Mouse (Mus musculus): ENCODE data around the gene Tbc1d21. TPM values are rescaled to one million over a fixed set of nuclear protein-coding genes. Genes with fewer than 3 reads are reported as not detected.

The Tbc1d21 gene
- polyA plus RNA-seq, 1 experiment from 2014 or later = not detected

DNA sequence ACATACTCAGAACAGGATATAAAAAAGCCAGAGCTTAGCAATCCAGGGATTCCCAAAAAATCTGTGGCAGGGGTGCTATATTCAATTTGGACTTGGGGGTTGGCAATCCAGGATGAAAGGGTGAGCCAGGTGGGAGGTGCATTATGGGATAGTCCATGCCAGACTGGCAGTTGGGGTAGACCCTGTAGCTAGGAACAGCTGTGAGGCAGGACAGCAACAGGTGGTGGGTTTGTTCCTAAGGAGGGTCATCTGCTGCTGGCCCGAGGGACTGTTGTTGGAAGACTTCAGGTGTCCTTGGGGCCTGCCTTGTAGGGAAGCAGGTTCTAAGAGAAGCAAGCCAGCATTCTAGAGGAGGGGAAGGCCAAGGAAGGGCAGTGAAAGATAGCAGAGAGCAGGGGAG lies 8.9 kb downstream of the Tbc1d21 start:
- Histone ChIP-seq H3K9ac (replicated peaks; ENCODE audit: low read length) (no peak overlapping the region), H3K27ac (replicated peaks; ENCODE audit: low read depth, low read length) (no peak overlapping the region), H3K4me3 (ENCODE audit: low read depth, low read length) (no peak overlapping the region), H3K27me3 (ENCODE audit: control insufficient read depth, insufficient read depth, low read length) (no peaks in the 10 kb centered on the region), H3K36me3 (replicated peaks; ENCODE audit: control insufficient read depth, insufficient read depth, low read depth, low read length) (no peaks in the 10 kb centered on the region), H3K9me3 (replicated peaks; ENCODE audit: control insufficient read depth, low read length) (no peaks in the 10 kb centered on the region), H3K4me2 (ENCODE audit: low read depth, low read length) (no peak overlapping the region), H3K4me1 (ENCODE audit: control insufficient read depth, insufficient read depth, low read length) (no peaks in the 10 kb centered on the region)
- 95% methylated on average over 1 of the region's 1 CpGs for WGBS
- DNase-seq (ENCODE audit: low spot score) (no peak), ATAC-seq (replicated peaks; ENCODE audit: insufficient number of reproducible peaks, low FRiP score, low TSS enrichment, low read depth) (no peak)

DNA sequence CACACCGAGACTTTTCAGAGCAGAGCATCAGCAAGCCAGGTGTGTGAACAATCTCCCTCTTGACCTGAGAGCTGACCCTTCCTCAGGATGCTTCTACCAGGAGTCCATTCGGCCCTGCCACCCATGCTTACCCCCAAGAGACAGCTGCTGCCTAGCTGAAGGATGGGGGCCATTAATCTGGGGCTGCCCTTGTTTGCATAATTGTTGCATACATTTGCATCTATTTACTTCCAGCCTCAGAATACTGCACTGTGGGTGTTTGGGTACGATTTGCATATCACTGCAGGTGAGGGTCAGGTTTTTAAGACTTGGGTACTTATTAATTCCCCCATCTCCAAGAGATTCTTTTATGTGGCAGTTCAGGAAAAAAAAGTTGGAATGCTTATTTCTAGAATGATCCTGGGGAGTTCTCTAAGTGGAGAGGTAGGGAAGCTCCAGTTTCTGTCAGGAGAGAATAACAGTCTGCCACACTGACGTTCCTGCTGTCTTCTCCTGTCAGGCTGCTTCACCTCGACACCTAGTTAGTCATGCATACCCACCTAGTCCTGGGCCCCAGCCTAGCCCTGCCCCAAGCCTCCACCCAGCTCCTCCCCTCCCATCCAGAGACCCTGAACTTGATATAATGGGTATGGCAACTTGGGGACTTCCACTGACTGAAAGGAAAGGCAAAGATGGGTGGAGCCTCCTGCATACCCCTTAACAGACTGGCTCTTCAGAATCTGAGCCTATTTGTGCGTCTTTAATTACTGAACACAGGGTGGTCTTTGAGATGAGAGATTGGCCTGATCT lies 14.8 kb downstream of the Tbc1d21 start:
- WGBS = 34% methylated on average over 6 of the region's 6 CpGs
- Histone ChIP-seq H3K4me2 (ENCODE audit: low read depth, low read length) (no peak overlapping the region), H3K9ac (replicated peaks; ENCODE audit: low read length) (no peak overlapping the region), H3K36me3 (replicated peaks; ENCODE audit: control insufficient read depth, insufficient read depth, low read depth, low read length) (no peaks in the 10 kb centered on the region), H3K4me1 (ENCODE audit: control insufficient read depth, insufficient read depth, low read length) (no peaks in the 10 kb centered on the region), H3K9me3 (replicated peaks; ENCODE audit: control insufficient read depth, low read length) (no peaks in the 10 kb centered on the region), H3K4me3 (ENCODE audit: low read depth, low read length) (no peak overlapping the region), H3K27ac (replicated peaks; ENCODE audit: low read depth, low read length) (no peak overlapping the region), H3K27me3 (ENCODE audit: control insufficient read depth, insufficient read depth, low read length) (no peaks in the 10 kb centered on the region)
- no peak for DNase-seq (ENCODE audit: low spot score)
- ATAC-seq (replicated peaks; ENCODE audit: insufficient number of reproducible peaks, low FRiP score, low TSS enrichment, low read depth) = no peak

DNA sequence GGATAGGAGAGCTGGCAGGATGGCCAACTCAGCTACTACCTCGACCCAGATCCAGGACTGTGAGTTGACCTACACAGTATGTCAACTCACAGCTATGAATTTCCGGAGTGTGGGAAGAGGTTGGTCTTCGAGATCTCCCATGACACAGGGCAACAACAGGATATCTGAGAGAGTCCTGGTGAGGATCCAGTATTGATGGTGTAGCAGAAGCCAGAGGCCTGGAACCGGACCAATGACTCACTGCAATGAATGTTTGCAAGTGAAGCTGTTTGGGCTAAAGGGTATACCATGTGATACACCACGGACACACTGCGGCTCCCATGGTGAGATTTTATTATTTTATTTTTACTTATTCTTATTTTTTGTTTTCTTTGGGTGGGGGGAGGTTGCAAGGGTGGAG lies 15.6 kb downstream of the Tbc1d21 start:
- H3K36me3 ChIP-seq (replicated peaks; ENCODE audit: control insufficient read depth, insufficient read depth, low read depth, low read length) = no peaks in the 10 kb centered on the region
- H3K9ac ChIP-seq (replicated peaks; ENCODE audit: low read length) = no peak overlapping the region
- 85% methylated on average over 6 of the region's 6 CpGs for WGBS
- H3K4me3 ChIP-seq (ENCODE audit: low read depth, low read length) = no peak overlapping the region
- no peak overlapping the region for H3K4me2 ChIP-seq (ENCODE audit: low read depth, low read length)
- no peaks in the 10 kb centered on the region for H3K9me3 ChIP-seq (replicated peaks; ENCODE audit: control insufficient read depth, low read length)
- H3K27ac ChIP-seq (replicated peaks; ENCODE audit: low read depth, low read length) = no peak overlapping the region
- no peaks in the 10 kb centered on the region for H3K27me3 ChIP-seq (ENCODE audit: control insufficient read depth, insufficient read depth, low read length)
- ATAC-seq (replicated peaks; ENCODE audit: insufficient number of reproducible peaks, low FRiP score, low TSS enrichment, low read depth) = no peak
- H3K4me1 ChIP-seq (ENCODE audit: control insufficient read depth, insufficient read depth, low read length) = no peaks in the 10 kb centered on the region
- DNase-seq (ENCODE audit: low spot score) = no peak

DNA sequence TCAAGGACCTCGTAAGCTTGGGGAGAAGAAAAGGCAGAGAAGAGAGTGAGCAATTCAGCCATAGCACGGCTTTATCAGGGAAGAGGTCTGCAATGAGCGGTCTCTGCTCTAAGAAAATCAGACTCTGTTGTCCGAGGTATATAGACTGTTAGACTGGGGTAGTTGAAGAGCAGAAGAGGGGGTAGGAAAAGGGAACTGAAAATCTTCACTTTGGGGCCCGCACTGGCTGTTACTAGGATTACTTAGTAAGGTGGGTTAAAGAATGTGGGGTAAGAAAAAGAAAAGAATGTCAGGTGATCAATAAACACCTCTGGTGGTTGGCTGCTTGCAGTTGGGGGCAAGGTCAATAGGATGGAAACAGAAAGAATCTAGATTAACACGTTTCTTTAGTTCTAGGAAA lies 17.0 kb downstream of the Tbc1d21 start:
- no peak overlapping the region for H3K9ac ChIP-seq (replicated peaks; ENCODE audit: low read length)
- 83% methylated on average over 6 of the region's 6 CpGs for WGBS

DNA sequence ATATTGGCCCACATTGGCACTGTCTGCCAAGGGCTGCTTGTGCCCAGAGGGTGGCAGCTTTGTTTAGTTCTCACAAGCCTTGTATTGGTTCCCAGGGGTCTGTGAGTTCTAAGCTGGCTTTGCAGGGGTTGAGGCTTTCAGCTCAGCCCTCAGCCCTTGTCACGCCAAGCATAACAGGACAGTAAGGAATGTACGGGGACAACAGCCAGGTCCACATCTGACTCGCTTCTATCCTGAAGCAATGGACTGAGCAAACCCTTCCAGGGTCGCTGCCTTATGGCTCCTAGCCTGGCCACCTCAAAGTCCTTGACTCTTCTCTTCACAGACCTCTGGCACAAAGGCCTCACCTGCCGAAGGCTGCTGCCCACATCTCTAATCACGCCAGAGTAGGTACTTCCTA lies 22.5 kb downstream of the Tbc1d21 start:
- no peaks in the 10 kb centered on the region for H3K27me3 ChIP-seq (ENCODE audit: control insufficient read depth, insufficient read depth, low read length)
- H3K9me3 ChIP-seq (replicated peaks; ENCODE audit: control insufficient read depth, low read length) = no peaks in the 10 kb centered on the region
- H3K4me2 ChIP-seq (ENCODE audit: low read depth, low read length) = no peak overlapping the region
- WGBS = 84% methylated on average over 6 of the region's 6 CpGs
- no peak overlapping the region for H3K9ac ChIP-seq (replicated peaks; ENCODE audit: low read length)
- H3K36me3 ChIP-seq (replicated peaks; ENCODE audit: control insufficient read depth, insufficient read depth, low read depth, low read length) = no peaks in the 10 kb centered on the region
- H3K27ac ChIP-seq (replicated peaks; ENCODE audit: low read depth, low read length) = no peak overlapping the region
- H3K4me3 ChIP-seq (ENCODE audit: low read depth, low read length) = no peak overlapping the region
- DNase-seq (ENCODE audit: low spot score) (no peak), ATAC-seq (replicated peaks; ENCODE audit: insufficient number of reproducible peaks, low FRiP score, low TSS enrichment, low read depth) (no peak)
- no peaks in the 10 kb centered on the region for H3K4me1 ChIP-seq (ENCODE audit: control insufficient read depth, insufficient read depth, low read length)

More for the DNA sequence above, 17.0 kb downstream of the Tbc1d21 start:
- H3K9me3 ChIP-seq (replicated peaks; ENCODE audit: control insufficient read depth, low read length) = no peaks in the 10 kb centered on the region
- H3K27me3 ChIP-seq (ENCODE audit: control insufficient read depth, insufficient read depth, low read length) = no peaks in the 10 kb centered on the region
- no peaks in the 10 kb centered on the region for H3K36me3 ChIP-seq (replicated peaks; ENCODE audit: control insufficient read depth, insufficient read depth, low read depth, low read length)
- no peak overlapping the region for H3K4me2 ChIP-seq (ENCODE audit: low read depth, low read length)
- DNase-seq (ENCODE audit: low spot score) = no peak
- ATAC-seq (replicated peaks; ENCODE audit: insufficient number of reproducible peaks, low FRiP score, low TSS enrichment, low read depth) = no peak
- no peaks in the 10 kb centered on the region for H3K4me1 ChIP-seq (ENCODE audit: control insufficient read depth, insufficient read depth, low read length)
- H3K27ac ChIP-seq (replicated peaks; ENCODE audit: low read depth, low read length) = no peak overlapping the region
- no peak overlapping the region for H3K4me3 ChIP-seq (ENCODE audit: low read depth, low read length)

DNA sequence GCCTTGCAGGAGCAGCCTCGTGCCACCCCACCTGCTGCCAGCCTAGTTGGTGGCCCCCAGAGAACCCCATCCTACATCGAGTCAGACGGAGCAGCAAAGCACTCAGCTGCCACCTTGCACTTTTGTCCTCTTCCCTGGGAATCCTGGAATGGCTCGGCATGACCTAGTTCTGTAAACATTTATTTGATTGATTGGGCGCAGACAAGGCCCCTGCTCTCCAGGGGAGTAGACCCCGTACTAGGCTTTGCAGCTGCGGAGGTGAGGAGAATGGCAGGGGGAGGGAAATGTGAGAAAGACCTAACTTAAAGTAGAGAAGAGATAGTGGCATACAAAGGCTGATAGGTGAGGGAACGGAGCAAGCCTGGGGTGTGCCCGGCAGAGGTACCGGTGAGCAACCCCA lies 23.8 kb downstream of the Tbc1d21 start:
- WGBS = 36% methylated on average over 10 of the region's 10 CpGs
- DNase-seq (ENCODE audit: low spot score) = peak; percentile 31

DNA sequence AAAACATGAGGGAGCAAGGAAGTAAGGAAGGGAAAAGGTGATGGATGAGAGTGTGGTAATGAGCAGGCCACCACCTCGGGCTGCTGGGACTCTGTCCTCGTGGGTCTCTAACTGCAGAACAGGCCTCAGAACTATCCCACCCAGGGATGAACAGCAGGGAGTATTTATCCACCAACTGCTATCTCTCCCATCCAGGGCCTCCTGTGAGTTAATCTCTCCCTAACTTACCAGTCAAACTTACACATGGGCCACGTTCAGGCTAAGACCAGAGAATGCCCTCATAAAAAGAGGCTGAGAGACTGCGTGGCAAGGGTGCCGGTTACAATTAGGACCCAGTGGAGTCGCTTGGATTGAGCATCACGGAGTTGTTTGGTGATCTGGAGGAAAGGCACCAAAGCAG lies 24.3 kb downstream of the Tbc1d21 start:
- Histone ChIP-seq H3K9me3 (replicated peaks; ENCODE audit: control insufficient read depth, low read length) (no peaks in the 10 kb centered on the region), H3K36me3 (replicated peaks; ENCODE audit: control insufficient read depth, insufficient read depth, low read depth, low read length) (no peaks in the 10 kb centered on the region), H3K4me2 (ENCODE audit: low read depth, low read length) (no peak overlapping the region), H3K27me3 (ENCODE audit: control insufficient read depth, insufficient read depth, low read length) (no peaks in the 10 kb centered on the region), H3K4me3 (ENCODE audit: low read depth, low read length) (no peak overlapping the region), H3K4me1 (ENCODE audit: control insufficient read depth, insufficient read depth, low read length) (no peaks in the 10 kb centered on the region), H3K9ac (replicated peaks; ENCODE audit: low read length) (no peak overlapping the region), H3K27ac (replicated peaks; ENCODE audit: low read depth, low read length) (no peak overlapping the region)
- 68% methylated on average over 7 of the region's 7 CpGs for WGBS
- no peak for DNase-seq (ENCODE audit: low spot score)
- no peak for ATAC-seq (replicated peaks; ENCODE audit: insufficient number of reproducible peaks, low FRiP score, low TSS enrichment, low read depth)

More for the DNA sequence above, 23.8 kb downstream of the Tbc1d21 start:
- Histone ChIP-seq H3K4me1 (ENCODE audit: control insufficient read depth, insufficient read depth, low read length) (no peaks in the 10 kb centered on the region), H3K27ac (replicated peaks; ENCODE audit: low read depth, low read length) (no peak overlapping the region), H3K27me3 (ENCODE audit: control insufficient read depth, insufficient read depth, low read length) (no peaks in the 10 kb centered on the region), H3K9ac (replicated peaks; ENCODE audit: low read length) (no peak overlapping the region), H3K4me2 (ENCODE audit: low read depth, low read length) (no peak overlapping the region), H3K36me3 (replicated peaks; ENCODE audit: control insufficient read depth, insufficient read depth, low read depth, low read length) (no peaks in the 10 kb centered on the region), H3K4me3 (ENCODE audit: low read depth, low read length) (no peak overlapping the region), H3K9me3 (replicated peaks; ENCODE audit: control insufficient read depth, low read length) (no peaks in the 10 kb centered on the region)
- no peak for ATAC-seq (replicated peaks; ENCODE audit: insufficient number of reproducible peaks, low FRiP score, low TSS enrichment, low read depth)

DNA sequence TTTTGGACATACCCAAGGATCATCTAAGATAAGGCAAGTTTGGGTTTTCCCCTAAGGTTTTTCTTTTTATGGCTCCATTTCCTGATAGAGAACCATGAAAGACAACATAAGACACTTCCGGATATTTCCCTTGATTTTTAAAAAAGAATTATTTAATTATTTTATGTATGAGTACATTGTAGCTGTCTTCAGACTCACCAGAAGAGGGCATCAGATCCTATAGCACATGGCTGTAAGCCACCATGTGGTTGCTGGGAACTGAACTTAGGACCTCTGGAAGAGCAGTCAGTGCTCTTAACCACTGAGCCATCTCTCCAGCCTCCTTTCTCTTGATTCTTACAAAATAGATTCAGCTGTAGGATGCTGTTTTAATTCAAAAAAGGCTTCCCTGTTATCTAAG lies 28.5 kb downstream of the Tbc1d21 start:
- Histone ChIP-seq H3K9me3 (replicated peaks; ENCODE audit: control insufficient read depth, low read length) (no peaks in the 10 kb centered on the region), H3K27me3 (ENCODE audit: control insufficient read depth, insufficient read depth, low read length) (no peaks in the 10 kb centered on the region), H3K4me3 (ENCODE audit: low read depth, low read length) (no peak overlapping the region), H3K9ac (replicated peaks; ENCODE audit: low read length) (no peak overlapping the region), H3K36me3 (replicated peaks; ENCODE audit: control insufficient read depth, insufficient read depth, low read depth, low read length) (no peaks in the 10 kb centered on the region), H3K4me2 (ENCODE audit: low read depth, low read length) (no peak overlapping the region), H3K27ac (replicated peaks; ENCODE audit: low read depth, low read length) (no peak overlapping the region), H3K4me1 (ENCODE audit: control insufficient read depth, insufficient read depth, low read length) (no peaks in the 10 kb centered on the region)
- WGBS = 92% methylated on average over 1 of the region's 1 CpGs
- ATAC-seq (replicated peaks; ENCODE audit: insufficient number of reproducible peaks, low FRiP score, low TSS enrichment, low read depth) (no peak), DNase-seq (ENCODE audit: low spot score) (no peak)

Data from embryonic facial prominence, embryonic 11.5 days (tissue).